Mouse (Mus musculus) heart, postnatal 36 days (tissue): ENCODE results near the gene Pld3. TPM values are rescaled to one million over a fixed set of nuclear protein-coding genes. Genes with fewer than 3 reads are reported as not detected.
A peak's percentile ranks its signal among the peaks of the same experiment; 100 is the strongest.
"Not testable (repeated sequence)": the region's sequence is repeated elsewhere in the genome, so short reads cannot be mapped to it uniquely, and the experiment has no call there.

Experiments used
- DNase-seq, 2 experiments: peaks; one replicate each; pipeline ENCODE4 v3.0.0; 2021 to 2022
- intact Hi-C: fragments of 180-260 bp; cut with DNase I; formaldehyde crosslinking; loops from one replicate; pipeline ENCODE4 v1.15.1; 2025
- total RNA-seq, 2 experiments: library from RNA; stranded (reverse); gene quantifications; 2 replicates each; pipeline ENCODE4 v1.2.3; 2021

Gene Pld3
- total RNA-seq, 2 experiments from 2014 or later: 26.0 to 29.0 TPM

- intact Hi-C loops: no loop called here
- DNase-seq: no peak
Observed at GRCm38 (mm10) chr7:27531707-27532106, 21.3 kb downstream of the Pld3 start.

- DNase-seq: no peak
- intact Hi-C loops: no loop called here
Observed at GRCm38 (mm10) chr7:27530937-27531336, 22.1 kb downstream of the Pld3 start.

GRCm38 (mm10) chr7:27529070-27529469 lies 23.9 kb downstream of the Pld3 start:
- intact Hi-C loops: no loop called here
- DNase-seq: no peak

DNA sequence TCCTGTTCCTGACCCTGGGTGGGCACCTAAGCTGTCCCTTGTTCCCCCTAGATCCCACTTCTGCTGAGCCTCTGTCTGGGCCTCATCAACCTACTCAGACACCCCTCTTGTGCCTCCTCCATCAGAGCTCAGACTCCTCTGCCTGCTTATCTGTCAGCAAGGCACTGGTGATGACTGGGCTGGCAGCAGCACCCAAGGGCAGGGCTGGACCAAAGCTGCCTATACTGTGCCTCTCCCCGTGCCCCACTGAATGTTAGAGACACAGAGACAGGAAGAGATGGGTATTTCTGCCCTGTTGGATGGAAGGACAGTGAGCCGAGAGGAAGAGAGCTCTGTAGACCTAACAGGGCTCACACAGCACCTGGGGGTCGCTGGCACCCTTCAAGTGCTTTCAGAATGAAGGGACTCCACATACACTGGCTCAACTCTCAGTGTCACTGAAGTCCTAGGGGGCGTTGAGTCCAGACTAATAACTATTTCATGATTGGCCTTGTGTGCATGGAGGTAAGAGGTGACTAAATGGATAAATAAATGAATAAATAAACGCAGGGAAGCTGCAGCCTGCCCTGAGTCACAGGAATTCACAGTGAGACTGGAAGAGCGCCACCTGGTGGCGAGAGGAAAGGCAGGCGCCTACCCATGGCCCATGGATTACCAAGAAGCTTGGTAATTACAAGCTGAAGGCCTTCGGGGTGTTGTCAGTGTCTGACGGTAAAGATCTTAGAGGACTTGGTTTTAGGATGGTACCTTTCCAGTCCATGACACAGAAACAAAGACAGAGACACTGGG lies 26.8 kb downstream of the Pld3 start:
- intact Hi-C loops: loop anchor here (1.0 to 2.0 kb wide), 3 partner anchors 51 to 190 kb away; no protein-coding TSS in a partner anchor
- peak; percentile 77 to 78 for DNase-seq

DNA sequence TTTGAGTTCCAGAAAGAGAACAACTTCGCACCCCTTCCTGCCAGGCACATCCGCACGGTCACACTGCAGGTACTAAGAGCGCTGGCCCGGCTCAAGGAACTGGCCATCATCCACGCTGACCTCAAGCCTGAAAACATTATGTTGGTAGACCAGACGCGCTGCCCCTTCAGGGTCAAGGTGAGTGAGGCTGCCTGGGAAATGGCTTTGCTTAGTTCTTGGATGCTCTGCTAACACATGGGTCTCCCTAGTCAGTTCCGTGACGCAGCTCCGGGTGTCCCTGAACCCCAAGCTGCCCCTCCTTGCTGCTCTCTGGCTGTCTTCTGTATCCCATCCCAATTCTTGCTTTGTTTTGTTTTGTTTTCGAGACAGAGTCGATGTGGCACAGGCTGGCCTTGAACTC lies 29.2 kb downstream of the Pld3 start:
- intact Hi-C loops: no loop called here
- DNase-seq: no peak

DNA sequence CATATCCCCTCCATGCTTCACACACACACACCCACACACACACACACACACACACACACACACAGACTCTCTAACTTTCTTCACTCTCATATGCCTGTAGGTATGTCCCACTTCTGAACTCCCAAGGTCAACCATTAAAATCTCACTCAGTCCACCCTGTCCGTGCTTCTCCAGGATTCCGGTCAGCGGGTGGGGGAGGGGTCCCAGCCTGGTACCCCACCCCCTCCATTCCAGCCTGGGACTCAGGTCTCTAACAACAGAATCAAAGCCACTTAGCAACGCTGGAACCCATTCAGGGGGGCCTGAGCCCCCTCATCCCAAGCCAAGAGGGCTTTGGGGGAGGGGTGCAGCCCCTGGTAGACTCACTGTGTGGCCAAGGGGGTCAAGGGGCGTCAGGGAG lies 30.1 kb downstream of the Pld3 start, which contains the start of gene Hipk4:
Gene Hipk4, plus strand, starts transcription at position 301 of the 400 bp plus-strand sequence.
- intact Hi-C loops: no loop called here
- no peak for DNase-seq

- DNase-seq: no peak
- intact Hi-C loops: no loop called here
Observed at GRCm38 (mm10) chr7:27520599-27520998, 32.4 kb downstream of the Pld3 start.

- intact Hi-C loops: no loop called here
- no peak for DNase-seq
Observed at GRCm38 (mm10) chr7:27520104-27520503, 32.9 kb downstream of the Pld3 start.

DNA sequence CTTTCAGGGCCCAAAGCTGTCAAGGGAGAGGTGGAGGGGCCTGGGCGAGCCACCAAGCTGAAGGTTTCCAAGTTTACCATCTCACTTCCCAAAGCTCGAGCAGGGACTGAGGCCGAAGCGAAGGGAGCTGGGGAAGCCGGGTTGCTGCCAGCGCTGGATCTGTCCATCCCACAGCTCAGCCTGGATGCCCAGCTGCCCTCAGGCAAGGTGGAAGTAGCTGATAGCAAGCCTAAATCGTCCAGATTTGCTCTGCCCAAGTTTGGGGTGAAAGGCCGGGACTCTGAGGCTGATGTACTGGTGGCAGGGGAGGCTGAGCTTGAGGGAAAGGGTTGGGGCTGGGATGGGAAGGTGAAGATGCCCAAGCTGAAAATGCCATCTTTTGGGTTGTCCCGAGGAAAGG lies 34.7 kb downstream of the Pld3 start:
- intact Hi-C loops: no loop called here
- DNase-seq: no peak

DNA sequence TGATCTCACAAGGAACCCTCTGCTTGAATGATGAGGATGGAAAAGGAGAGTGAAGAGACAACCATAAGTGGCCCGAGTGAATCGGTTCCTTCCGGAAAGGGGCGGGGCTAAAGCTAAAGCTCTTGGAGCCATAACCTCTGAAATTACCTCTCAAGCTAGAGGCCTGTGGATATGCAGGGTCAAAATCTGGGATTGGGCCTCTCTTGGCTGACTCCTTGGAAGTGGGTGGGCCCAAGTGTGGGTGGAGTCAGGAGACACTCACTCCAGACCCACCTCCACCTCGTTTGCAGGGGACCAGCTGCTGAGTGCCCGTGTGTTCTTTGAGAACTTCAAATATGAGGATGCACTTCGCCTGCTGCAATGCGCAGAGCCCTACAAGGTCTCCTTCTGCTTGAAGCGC lies 38.1 kb downstream of the Pld3 start:
- DNase-seq: no peak
- intact Hi-C loops: no loop called here

GRCm38 (mm10) chr7:27510809-27511208 lies 42.2 kb downstream of the Pld3 start:
- intact Hi-C loops: no loop called here
- no peak for DNase-seq

- peak; percentile 55 to 61 for DNase-seq
- intact Hi-C loops: loop anchor here (1.0 to 5.0 kb wide), 2 partner anchors 61 to 171 kb away; partner anchors contain the start of genes Blvrb, Ltbp4 and Sptbn4
Observed at GRCm38 (mm10) chr7:27508648-27509005, 44.4 kb downstream of the Pld3 start.

DNA sequence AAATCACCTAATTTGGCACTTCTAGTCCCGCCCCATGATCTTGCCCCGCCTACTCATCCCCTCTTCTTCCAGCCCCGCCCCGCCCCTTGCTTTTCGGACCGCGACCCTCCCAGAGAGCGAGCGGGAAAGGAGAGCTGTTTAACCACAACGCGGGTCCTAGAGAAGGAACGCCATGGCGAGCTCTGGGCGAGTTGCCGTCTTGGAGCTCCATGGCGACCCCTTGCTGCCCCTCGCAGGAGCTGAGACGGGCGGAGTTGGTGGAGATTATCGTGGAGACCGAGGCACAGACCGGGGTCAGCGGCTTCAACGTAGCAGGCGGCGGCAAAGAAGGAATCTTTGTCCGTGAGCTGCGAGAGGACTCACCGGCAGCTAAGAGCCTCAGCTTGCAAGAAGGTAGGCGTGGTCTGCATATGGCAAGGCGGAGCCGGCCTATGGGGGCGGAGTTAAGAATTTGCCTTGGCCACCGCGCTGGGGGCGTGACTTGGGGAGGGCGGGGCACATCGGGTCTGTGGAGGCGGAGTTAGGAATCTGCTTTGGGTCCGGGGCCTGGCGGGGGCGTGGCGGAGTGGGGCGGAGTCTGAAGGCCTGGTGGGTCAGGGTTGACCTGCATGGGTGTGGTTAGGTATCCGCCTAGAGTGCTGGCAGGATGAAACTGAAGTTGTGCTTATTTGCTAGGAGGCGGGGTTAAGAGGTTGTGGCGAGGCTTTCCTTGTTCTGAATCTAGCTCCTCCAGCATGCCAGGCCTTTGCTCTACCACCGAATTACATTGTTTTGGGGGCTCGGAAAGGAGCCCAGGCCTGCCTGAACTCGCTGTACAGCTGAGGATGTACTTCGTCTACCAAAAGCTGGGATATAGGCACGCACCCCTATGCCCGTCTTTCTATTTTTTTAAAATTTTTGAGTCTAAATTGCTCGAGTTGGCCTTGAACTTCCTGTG lies 45.0 kb downstream of the Pld3 start:
- peak; percentile 98 for DNase-seq
- intact Hi-C loops: loop anchor here (1.0 to 5.0 kb wide), 3 partner anchors 15 to 171 kb away; partner anchors contain the start of genes Blvrb, Ltbp4 and Sptbn4

DNA sequence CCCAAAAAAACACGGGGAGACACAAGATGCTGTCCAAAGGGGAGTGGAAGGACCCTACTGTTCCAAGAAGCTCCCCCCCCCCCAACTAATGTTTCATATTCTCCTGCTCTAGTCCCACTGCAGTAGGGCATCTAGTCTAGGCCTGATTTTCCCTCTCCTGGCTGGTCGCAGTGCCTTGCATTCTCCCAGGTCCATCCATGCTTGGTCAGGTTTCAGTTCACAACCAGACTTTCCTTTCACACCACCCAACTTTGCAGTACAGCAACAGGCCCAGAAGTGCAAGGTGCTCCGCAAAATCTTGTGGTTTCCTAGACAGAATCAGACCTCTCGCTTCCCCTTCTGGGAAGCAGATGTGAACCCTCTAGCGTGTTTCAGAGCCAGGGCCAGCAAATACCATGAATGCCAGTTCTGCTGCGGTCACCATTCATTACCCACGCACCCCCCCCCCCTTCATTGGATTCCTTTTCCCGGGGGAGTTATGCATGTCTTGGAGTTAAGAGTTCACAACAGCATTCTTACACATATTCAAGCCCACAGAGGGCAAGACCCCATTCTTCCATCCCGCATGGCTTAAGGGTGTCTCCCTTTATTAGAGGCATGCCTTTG lies 46.1 kb downstream of the Pld3 start:
- intact Hi-C loops: loop anchor here (2.0 to 5.0 kb wide), 2 partner anchors 14 to 170 kb away; partner anchors contain the start of gene Ltbp4
- DNase-seq: no peak

GRCm38 (mm10) chr7:27501620-27502019 lies 51.4 kb downstream of the Pld3 start:
- intact Hi-C loops: no loop called here
- peak; percentile 31 to 49 for DNase-seq

DNA sequence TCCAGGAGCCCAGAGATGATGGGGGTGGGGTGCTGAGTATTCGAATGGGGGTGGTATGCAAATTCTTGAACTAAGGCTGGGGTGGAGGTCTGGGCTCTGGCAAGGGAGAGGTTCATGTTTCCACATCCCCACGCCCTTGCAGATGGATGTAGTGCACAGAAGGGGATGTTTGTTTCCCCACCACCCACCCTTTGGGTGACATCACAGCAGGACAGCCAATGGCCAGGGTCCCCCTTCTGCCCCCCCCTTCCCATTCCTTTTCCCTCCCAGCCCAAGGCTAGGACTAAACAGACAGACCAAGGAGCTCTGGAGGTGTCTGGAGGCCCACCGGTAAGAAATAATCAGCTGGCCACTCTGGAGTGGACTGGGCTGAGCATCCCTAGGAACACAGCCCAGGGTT lies 54.0 kb downstream of the Pld3 start, which contains the start of gene Prx:
Gene Prx, plus strand, starts transcription at position 289 of the 400 bp plus-strand sequence.
- DNase-seq: no peak
- intact Hi-C loops: no loop called here

DNA sequence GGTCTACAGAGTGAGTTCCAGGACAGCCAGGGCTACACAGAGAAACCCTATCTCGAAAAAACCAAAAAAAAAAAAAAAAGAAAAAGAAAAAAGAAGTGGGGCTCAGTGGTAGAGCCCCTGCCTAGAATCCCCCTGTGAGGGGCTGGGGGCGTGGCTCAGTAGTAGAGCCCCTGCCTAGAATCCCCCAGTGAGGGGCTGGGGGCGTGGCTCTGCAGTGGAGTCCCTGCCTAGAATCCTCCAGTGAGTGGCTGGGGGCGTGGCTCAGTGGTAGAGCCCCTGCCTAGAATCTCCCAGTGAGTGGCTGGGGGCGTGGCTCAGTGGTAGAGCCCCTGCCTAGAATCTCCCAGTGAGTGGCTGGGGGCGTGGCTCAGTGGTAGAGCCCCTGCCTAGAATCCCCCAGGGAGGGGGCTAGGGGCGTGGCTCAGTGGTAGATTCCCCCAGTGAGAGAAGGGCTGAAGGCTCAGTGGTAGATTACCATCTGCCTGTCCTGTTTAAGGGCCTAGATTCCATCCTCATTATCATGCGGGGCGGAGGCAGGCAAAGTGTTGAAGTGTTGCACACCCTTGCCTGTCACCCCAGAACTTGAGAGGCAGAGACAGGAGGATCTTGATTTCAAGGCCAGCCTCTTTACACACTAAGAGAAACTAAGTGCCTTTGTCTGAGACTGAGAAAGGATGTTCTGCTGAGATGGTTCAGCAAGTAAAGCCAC lies 58.2 kb downstream of the Pld3 start:
- intact Hi-C loops: not testable (repeated sequence)

GRCm38 (mm10) chr7:27493450-27493849 lies 59.6 kb downstream of the Pld3 start:
- intact Hi-C loops: loop anchor here (2.0 kb wide), 1 partner anchor 13 kb away; no protein-coding TSS in a partner anchor
- DNase-seq: no peak

More for the DNA sequence above, 58.2 kb downstream of the Pld3 start:
- not testable (repeated sequence) for DNase-seq

DNA sequence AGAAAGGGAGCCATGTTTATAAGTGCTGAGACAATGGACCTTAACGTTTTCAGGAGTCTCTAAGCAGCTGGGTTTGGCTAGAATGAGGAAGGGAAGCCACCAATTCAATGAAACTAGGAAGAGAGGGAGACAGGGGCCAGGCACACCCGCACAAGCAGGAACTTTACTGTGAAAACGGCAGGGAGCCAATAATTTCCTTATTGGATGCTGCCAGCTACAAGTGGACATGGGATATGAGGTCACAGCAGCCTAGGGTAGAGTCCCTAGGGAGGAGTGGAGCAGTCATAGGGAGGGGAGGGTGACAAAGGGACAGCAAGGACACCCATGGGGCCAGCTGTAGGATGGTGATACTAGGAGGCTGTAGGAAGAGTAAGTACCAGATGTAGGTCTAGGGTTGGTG lies 60.0 kb downstream of the Pld3 start:
- no peak for DNase-seq
- intact Hi-C loops: loop anchor here (2.0 kb wide), 1 partner anchor 14 kb away; no protein-coding TSS in a partner anchor

DNA sequence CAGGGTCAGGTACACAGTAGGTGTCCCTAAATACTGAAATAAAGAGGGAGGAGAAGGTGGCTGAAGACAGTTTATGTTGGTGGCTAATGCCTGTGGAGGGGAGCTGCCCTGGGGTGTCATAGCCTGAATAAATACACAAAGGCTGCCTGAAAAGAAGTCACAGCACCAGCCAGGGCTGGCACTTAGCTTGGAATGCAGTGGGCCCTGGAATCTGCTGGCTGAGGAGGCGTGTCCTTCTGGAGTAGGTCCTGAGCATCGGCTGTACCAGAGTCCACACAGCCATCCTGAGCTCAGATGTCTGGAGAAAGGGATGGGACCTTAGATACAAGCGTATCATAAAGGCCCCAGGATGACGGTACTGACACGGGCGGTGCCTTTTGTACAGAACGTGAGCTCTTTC lies 61.2 kb downstream of the Pld3 start:
- intact Hi-C loops: loop anchor here (2.0 kb wide), 2 partner anchors 15 to 17 kb away; no protein-coding TSS in a partner anchor
- DNase-seq: no peak
